Mouse (Mus musculus) thymus, adult 2 months (tissue): ENCODE data around the gene Gtf2a1l. TPM values are rescaled to one million over a fixed set of nuclear protein-coding genes. Genes with fewer than 3 reads are reported as not detected.
A peak's percentile ranks its signal among the peaks of the same experiment; 100 is the strongest.

Experiments used
- DNase-seq: peaks from one replicate; pipeline ENCODE4 v3.0.0; 2021
- H3K27ac ChIP-seq: fragments of 200-500 bp; 2 replicates; pipeline ENCODE4 v1.5.1; 2012; ENCODE audit warnings: low read length, control low read depth; ENCODE audit not compliant: control insufficient read depth, insufficient read depth
- H3K27me3 ChIP-seq: fragments of 200-500 bp; 2 replicates; pipeline ENCODE4 v1.6.1; 2012; ENCODE audit warnings: mild to moderate bottlenecking, low read length, moderate library complexity, mixed read lengths; ENCODE audit not compliant: control insufficient read depth, insufficient read depth
- H3K36me3 ChIP-seq: fragments of 200-500 bp; 2 replicates; pipeline ENCODE4 v1.6.1; 2012; ENCODE audit warnings: mild to moderate bottlenecking, low read length, moderate library complexity; ENCODE audit not compliant: control insufficient read depth, insufficient read depth
- H3K4me1 ChIP-seq: fragments of 200-500 bp; replicated peaks from 2 replicates; pipeline ENCODE4 v1.6.1; 2012; ENCODE audit warnings: low read length; ENCODE audit not compliant: control insufficient read depth, insufficient read depth
- H3K4me3 ChIP-seq: fragments of 200-500 bp; 2 replicates; pipeline ENCODE4 v1.5.1; 2012; ENCODE audit warnings: mild to moderate bottlenecking, low read length, control low read depth, moderate library complexity; ENCODE audit not compliant: control insufficient read depth, insufficient read depth
- CTCF ChIP-seq: fragments of 200-500 bp; IDR thresholded peaks from 2 replicates; pipeline ENCODE4 v1.5.1; 2012; ENCODE audit warnings: mild to moderate bottlenecking, control low read depth, low read length, moderate library complexity, borderline replicate concordance; ENCODE audit not compliant: control insufficient read depth, poor library complexity, insufficient read depth; ENCODE audit errors: extremely low read depth
- POLR2A ChIP-seq: fragments of 200-500 bp; IDR thresholded peaks from 2 replicates; pipeline ENCODE4 v1.6.1; 2012; ENCODE audit warnings: mild to moderate bottlenecking, low read length, control low read depth, moderate library complexity; ENCODE audit not compliant: control insufficient read depth, poor library complexity, insufficient read depth; ENCODE audit errors: extremely low read depth
- WGBS: fragments of 180-500 bp; shearing (Covaris S2); methylation state at CpG from one replicate; pipeline ENCODE4 v1.1.7; 2018; 5-methylcytosine and 5-hydroxymethylcytosine counted together
- polyA plus RNA-seq: library from polyadenylated mRNA; depleted of rRNA; stranded (reverse); fragments of >200 nt; gene quantifications from 2 replicates; pipeline ENCODE4 v1.2.3, GENCODE M21; 2012

Gene Gtf2a1l
- polyA plus RNA-seq, 1 experiment: 0.12 TPM

- 95% methylated on average over 14 of the region's 14 CpGs for WGBS
Observed at GRCm38 (mm10) chr17:88636076-88636475, 32.4 kb upstream of the Gtf2a1l start.

GRCm38 (mm10) chr17:88636587-88636986 lies 31.9 kb upstream of the Gtf2a1l start:
- WGBS: 93% methylated on average over 12 of the region's 12 CpGs
- no peak for DNase-seq
- Histone ChIP-seq H3K4me1 (no peaks in the 10 kb centered on the region), H3K4me3 (no peak overlapping the region), H3K27ac (no peak overlapping the region), H3K36me3 (peaks cover 3% of the 10 kb centered on the region; the same call in 1 of the 2 replicates), H3K27me3 (no peaks in the 10 kb centered on the region)
- TF ChIP-seq POLR2A (no peak), CTCF (no peak)

More at GRCm38 (mm10) chr17:88636076-88636475, 32.4 kb upstream of the Gtf2a1l start:
- H3K4me3 ChIP-seq: no peak overlapping the region
- no peaks in the 10 kb centered on the region for H3K4me1 ChIP-seq
- TF ChIP-seq CTCF: no peak
- TF ChIP-seq POLR2A: no peak
- no peak for DNase-seq
- H3K27ac ChIP-seq: no peak overlapping the region
- peaks cover 3% of the 10 kb centered on the region; the same call in 1 of the 2 replicates for H3K36me3 ChIP-seq
- H3K27me3 ChIP-seq: no peaks in the 10 kb centered on the region

- no peak for TF ChIP-seq POLR2A
- no peak for TF ChIP-seq CTCF
- Histone ChIP-seq H3K36me3 (peaks cover 3% of the 10 kb centered on the region; the same call in 1 of the 2 replicates), H3K4me1 (no peaks in the 10 kb centered on the region), H3K4me3 (no peak overlapping the region), H3K27ac (no peak overlapping the region), H3K27me3 (no peaks in the 10 kb centered on the region)
- WGBS: 33% methylated on average over 6 of the region's 6 CpGs
- peak; percentile 73 for DNase-seq
Observed at GRCm38 (mm10) chr17:88641012-88641411, 27.4 kb upstream of the Gtf2a1l start.

- H3K27ac ChIP-seq: no peak overlapping the region
- no peak overlapping the region for H3K4me3 ChIP-seq
- TF ChIP-seq CTCF: no peak
- no peak for TF ChIP-seq POLR2A
- WGBS: 96% methylated on average over 8 of the region's 8 CpGs
- no peaks in the 10 kb centered on the region for H3K4me1 ChIP-seq
- peaks cover 1% of the 10 kb centered on the region; the same call in 1 of the 2 replicates for H3K36me3 ChIP-seq
- DNase-seq: no peak
- H3K27me3 ChIP-seq: no peaks in the 10 kb centered on the region
Observed at GRCm38 (mm10) chr17:88641836-88642235, 26.6 kb upstream of the Gtf2a1l start.

- no peaks in the 10 kb centered on the region for H3K27me3 ChIP-seq
- no peak overlapping the region for H3K4me3 ChIP-seq
- no peaks in the 10 kb centered on the region for H3K4me1 ChIP-seq
- DNase-seq: no peak
- no peaks in the 10 kb centered on the region for H3K36me3 ChIP-seq
- WGBS: 91% methylated on average over 7 of the region's 7 CpGs
- TF ChIP-seq CTCF (no peak), POLR2A (no peak)
- no peak overlapping the region for H3K27ac ChIP-seq
Observed at GRCm38 (mm10) chr17:88644876-88645275, 23.6 kb upstream of the Gtf2a1l start.

- 85% methylated on average over 11 of the region's 11 CpGs for WGBS
- H3K4me3 ChIP-seq: no peak overlapping the region
- TF ChIP-seq CTCF: no peak
- no peak for TF ChIP-seq POLR2A
Observed at GRCm38 (mm10) chr17:88645299-88645698, 23.2 kb upstream of the Gtf2a1l start.

GRCm38 (mm10) chr17:88647149-88647548 lies 21.3 kb upstream of the Gtf2a1l start:
- no peak for TF ChIP-seq POLR2A
- TF ChIP-seq CTCF: no peak

More at GRCm38 (mm10) chr17:88645299-88645698, 23.2 kb upstream of the Gtf2a1l start:
- Histone ChIP-seq H3K36me3 (no peaks in the 10 kb centered on the region), H3K27me3 (no peaks in the 10 kb centered on the region), H3K4me1 (no peaks in the 10 kb centered on the region), H3K27ac (no peak overlapping the region)
- no peak for DNase-seq

More at GRCm38 (mm10) chr17:88647149-88647548, 21.3 kb upstream of the Gtf2a1l start:
- WGBS: 94% methylated on average over 3 of the region's 3 CpGs
- Histone ChIP-seq H3K27me3 (no peaks in the 10 kb centered on the region), H3K4me3 (no peak overlapping the region), H3K36me3 (no peaks in the 10 kb centered on the region), H3K27ac (no peak overlapping the region), H3K4me1 (no peaks in the 10 kb centered on the region)
- DNase-seq: no peak
